Mouse (Mus musculus): ENCODE data around the gene Prss23.

Gene Prss23

GRCm38 (mm10) chr7:89526731-89527429 is at the start of gene Prss23:
Prss23 (minus strand) TSS chr7:89527187.
- no peak for DNase-seq

- no peak for DNase-seq
These were observed 49.1 kb upstream of the Prss23 start for GRCm38 (mm10) chr7:89576127-89576526.

GRCm38 (mm10) chr7:89564569-89564968 is 37.6 kb upstream of the Prss23 start:
- DNase-seq = no peak

- no peak for DNase-seq
These were observed 36.5 kb upstream of the Prss23 start for GRCm38 (mm10) chr7:89563501-89563900.

GRCm38 (mm10) chr7:89562140-89562539 is 35.2 kb upstream of the Prss23 start:
- no peak for DNase-seq

- DNase-seq = no peak
These were observed 34.0 kb upstream of the Prss23 start for GRCm38 (mm10) chr7:89560939-89561338.

- DNase-seq = no peak
These were observed 32.6 kb upstream of the Prss23 start for GRCm38 (mm10) chr7:89559633-89560032.

GRCm38 (mm10) chr7:89559105-89559504 is 32.1 kb upstream of the Prss23 start:
- no peak for DNase-seq

GRCm38 (mm10) chr7:89558446-89559039 is 31.6 kb upstream of the Prss23 start:
- no peak for DNase-seq

- no peak for DNase-seq
These were observed 30.1 kb upstream of the Prss23 start for GRCm38 (mm10) chr7:89557056-89557455.

- DNase-seq = no peak
These were observed 29.7 kb upstream of the Prss23 start for GRCm38 (mm10) chr7:89556652-89557051.

- no peak for DNase-seq
These were observed 28.2 kb upstream of the Prss23 start for GRCm38 (mm10) chr7:89555170-89555569.

- no peak for DNase-seq
These were observed 27.1 kb upstream of the Prss23 start for GRCm38 (mm10) chr7:89554068-89554467.

GRCm38 (mm10) chr7:89540976-89541375 is 14.0 kb upstream of the Prss23 start:
- DNase-seq = no peak

- DNase-seq = no peak
These were observed 12.4 kb upstream of the Prss23 start for GRCm38 (mm10) chr7:89539391-89539790.

- DNase-seq = no peak
These were observed 456 bp upstream of the Prss23 start for GRCm38 (mm10) chr7:89527430-89527856.

- DNase-seq = no peak
These were observed 3.2 kb downstream of the Prss23 start for GRCm38 (mm10) chr7:89523816-89524215.

- DNase-seq = no peak
These were observed 4.8 kb downstream of the Prss23 start for GRCm38 (mm10) chr7:89522170-89522569.

- peak; percentile 11 for DNase-seq
These were observed 9.3 kb downstream of the Prss23 start for GRCm38 (mm10) chr7:89517460-89518390.

- DNase-seq = no peak
These were observed 10.2 kb downstream of the Prss23 start for GRCm38 (mm10) chr7:89516551-89517459.

- no peak for DNase-seq
These were observed 15.0 kb downstream of the Prss23 start for GRCm38 (mm10) chr7:89511921-89512514.

- no peak for DNase-seq
These were observed 18.3 kb downstream of the Prss23 start for GRCm38 (mm10) chr7:89508672-89509071.
